Mouse (Mus musculus): Measurements from ENCODE around the gene Pkig.

DNA sequence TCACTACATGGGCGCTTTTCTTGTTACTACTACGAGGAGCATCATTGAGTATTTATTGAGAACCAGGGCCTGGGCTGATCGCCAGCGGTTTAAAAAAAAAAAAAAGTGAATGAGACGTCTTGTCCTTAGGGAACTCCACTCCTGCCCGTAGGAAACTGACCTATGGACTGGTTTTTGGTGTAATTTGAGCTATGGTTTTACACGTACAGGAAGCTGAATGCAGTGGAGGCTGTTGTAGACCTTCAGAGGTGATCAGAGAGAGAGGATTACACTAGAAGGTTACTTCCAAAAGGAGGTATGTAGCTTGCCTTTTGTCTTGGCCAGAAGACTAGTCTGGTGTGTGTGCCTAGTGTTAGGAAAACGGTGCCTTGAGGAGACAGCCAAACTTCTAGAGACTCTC, 755 bp downstream of the Pkig start:
- TF ChIP-seq CTCF (IDR thresholded peaks at IDR 0.05; ENCODE audit: control insufficient read depth, insufficient read depth, low read length) = no peak
- TF ChIP-seq POLR2A (IDR thresholded peaks at IDR 0.05; ENCODE audit: borderline replicate concordance, control insufficient read depth, low read depth, low read length) = no peak
